Mouse (Mus musculus): ENCODE measurements around the gene Tchh. TPM values are rescaled to one million over a fixed set of nuclear protein-coding genes. Genes with fewer than 3 reads are reported as not detected.

Tchh gene
- polyA plus RNA-seq (2015; fragmentation: Nextera tagmentation; extraction: Ambion mirVana): 0.48 and 0.90 TPM in 2 replicates

DNA sequence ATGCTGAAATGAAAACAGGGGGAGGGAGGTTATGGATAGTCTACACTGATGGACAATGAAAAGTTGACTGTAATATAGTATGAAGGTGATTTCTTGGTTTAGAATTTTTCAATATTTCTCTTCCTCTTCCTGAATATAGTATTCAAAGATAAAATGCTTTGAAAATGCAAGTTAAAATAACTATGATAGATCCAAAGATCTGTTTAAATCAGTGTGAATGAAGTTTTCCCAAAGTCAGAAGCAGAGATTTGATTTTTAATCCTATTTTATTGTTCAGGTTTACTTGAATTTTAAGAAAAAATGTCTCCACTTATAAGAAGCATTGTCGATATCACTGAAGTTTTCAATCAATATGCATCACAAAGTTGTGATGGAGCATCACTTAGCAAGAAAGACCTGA is at the start of gene Tchh:
TSS of gene Tchh (plus strand) at position 301 of the 400 bp plus-strand sequence.
- H3K9ac ChIP-seq (replicated peaks; ENCODE audit: low read depth, low read length): no peak within 1 kb of the TSS
- H3K36me3 ChIP-seq (ENCODE audit: control insufficient read depth, insufficient read depth): no peaks in the 10 kb centered on the region
- H3K9me3 ChIP-seq (ENCODE audit: control insufficient read depth, low read length): no peaks in the 10 kb centered on the region
- H3K4me2 ChIP-seq (ENCODE audit: low read length): peak within 1 kb of the TSS; percentile 95
- H3K27me3 ChIP-seq (replicated peaks; ENCODE audit: control insufficient read depth, insufficient read depth, low read length): peaks cover 32% of the 10 kb centered on the region
- H3K27ac ChIP-seq (ENCODE audit: low read length): no peak within 1 kb of the TSS
- ATAC-seq: no peak
- peaks cover 20% of the 10 kb centered on the region for H3K4me1 ChIP-seq (replicated peaks; ENCODE audit: control insufficient read depth, insufficient read depth, low read length)
- WGBS: 95% methylated on average over 1 of the region's 1 CpGs
- H3K4me3 ChIP-seq (replicated peaks; ENCODE audit: low read length): no peak within 1 kb of the TSS; the same call in 1 of the 2 replicates

DNA sequence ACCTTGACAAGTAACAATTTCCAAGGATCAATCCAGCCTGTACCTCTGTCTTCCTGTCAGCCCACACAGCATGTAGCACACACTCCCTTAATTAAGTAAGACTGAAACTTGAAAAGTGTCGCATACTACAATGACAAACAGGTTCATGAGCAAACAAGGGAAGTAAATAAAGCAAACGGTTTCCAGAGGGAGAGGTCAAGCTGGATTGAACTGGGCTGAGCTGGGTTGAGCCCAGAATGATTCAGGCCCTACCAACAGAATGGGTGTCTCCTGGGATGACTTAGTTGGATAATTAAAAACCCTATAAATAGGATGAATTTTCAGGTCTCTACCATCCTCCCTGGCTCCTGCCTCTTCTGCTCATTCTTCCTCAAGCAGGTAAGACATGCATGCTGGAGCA is 48.8 kb upstream of the Tchh start, which contains the start of gene Rptn:
TSS of gene Rptn (plus strand) at position 334 of the 400 bp plus-strand sequence.
- Histone ChIP-seq H3K4me3 (replicated peaks; ENCODE audit: low read length) (no peak within 1 kb of the TSS), H3K9me3 (ENCODE audit: control insufficient read depth, low read length) (no peaks in the 10 kb centered on the region), H3K27ac (ENCODE audit: low read length) (no peak within 1 kb of the TSS), H3K36me3 (ENCODE audit: control insufficient read depth, insufficient read depth) (no peaks in the 10 kb centered on the region), H3K27me3 (replicated peaks; ENCODE audit: control insufficient read depth, insufficient read depth, low read length) (no peaks in the 10 kb centered on the region), H3K9ac (replicated peaks; ENCODE audit: low read depth, low read length) (no peak within 1 kb of the TSS), H3K4me1 (replicated peaks; ENCODE audit: control insufficient read depth, insufficient read depth, low read length) (no peaks in the 10 kb centered on the region), H3K4me2 (ENCODE audit: low read length) (no peak within 1 kb of the TSS)
- WGBS: 64% methylated on average over 2 of the region's 2 CpGs
- ATAC-seq: no peak

DNA sequence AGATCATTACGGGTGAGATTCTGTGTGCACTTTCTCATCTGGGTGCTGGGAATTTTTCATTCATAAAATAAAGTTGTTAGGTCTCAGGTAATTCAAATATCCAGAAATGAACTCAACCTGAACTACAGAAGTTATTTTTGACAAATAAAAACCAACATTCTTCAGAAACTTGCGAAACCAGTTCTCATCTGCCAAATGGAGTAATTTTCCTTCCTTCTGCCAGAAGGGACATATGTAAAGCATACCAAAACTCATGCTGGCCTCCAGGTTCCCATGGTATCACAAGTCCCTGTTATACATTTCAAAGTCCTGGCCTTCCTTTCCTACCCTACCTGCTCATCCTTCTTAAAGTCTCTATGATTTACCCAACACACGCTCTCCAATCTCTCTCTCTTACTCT is 38.2 kb upstream of the Tchh start:
- H3K4me1 ChIP-seq (replicated peaks; ENCODE audit: control insufficient read depth, insufficient read depth, low read length): no peaks in the 10 kb centered on the region
- no peak overlapping the region for H3K9ac ChIP-seq (replicated peaks; ENCODE audit: low read depth, low read length)
- H3K4me2 ChIP-seq (ENCODE audit: low read length): no peak overlapping the region
- 98% methylated on average over 3 of the region's 3 CpGs for WGBS
- H3K36me3 ChIP-seq (ENCODE audit: control insufficient read depth, insufficient read depth): no peaks in the 10 kb centered on the region
- no peaks in the 10 kb centered on the region for H3K9me3 ChIP-seq (ENCODE audit: control insufficient read depth, low read length)
- H3K27ac ChIP-seq (ENCODE audit: low read length): no peak overlapping the region
- H3K4me3 ChIP-seq (replicated peaks; ENCODE audit: low read length): no peak overlapping the region
- ATAC-seq: no peak
- H3K27me3 ChIP-seq (replicated peaks; ENCODE audit: control insufficient read depth, insufficient read depth, low read length): no peaks in the 10 kb centered on the region

DNA sequence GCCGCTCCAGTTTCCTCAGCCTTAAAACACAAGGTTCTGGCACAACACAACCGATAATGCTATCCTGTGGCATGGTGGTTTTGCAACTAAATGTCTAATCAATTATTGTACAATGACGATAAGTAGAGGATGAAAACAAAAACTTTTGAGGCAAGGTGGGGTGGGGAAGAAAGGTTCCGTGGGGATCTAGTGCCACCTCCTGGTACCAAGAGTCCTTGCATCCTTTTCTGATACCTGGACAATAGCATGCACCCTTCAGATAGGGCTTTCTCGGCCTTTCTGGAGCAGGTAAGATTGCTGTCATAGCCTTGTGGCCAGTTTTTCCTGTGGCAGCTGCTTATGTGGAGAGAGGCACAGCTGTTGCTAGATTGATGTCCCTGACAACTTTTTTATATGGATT is 35.1 kb upstream of the Tchh start:
- no peaks in the 10 kb centered on the region for H3K36me3 ChIP-seq (ENCODE audit: control insufficient read depth, insufficient read depth)
- H3K4me1 ChIP-seq (replicated peaks; ENCODE audit: control insufficient read depth, insufficient read depth, low read length): no peaks in the 10 kb centered on the region
- no peak overlapping the region for H3K4me2 ChIP-seq (ENCODE audit: low read length)
- H3K9ac ChIP-seq (replicated peaks; ENCODE audit: low read depth, low read length): no peak overlapping the region
- WGBS: 27% methylated on average over 5 of the region's 5 CpGs
- H3K27me3 ChIP-seq (replicated peaks; ENCODE audit: control insufficient read depth, insufficient read depth, low read length): no peaks in the 10 kb centered on the region
- H3K4me3 ChIP-seq (replicated peaks; ENCODE audit: low read length): no peak overlapping the region
- peak; percentile 45; the same call in 1 of the 2 replicates for ATAC-seq
- H3K27ac ChIP-seq (ENCODE audit: low read length): no peak overlapping the region
- H3K9me3 ChIP-seq (ENCODE audit: control insufficient read depth, low read length): no peaks in the 10 kb centered on the region

DNA sequence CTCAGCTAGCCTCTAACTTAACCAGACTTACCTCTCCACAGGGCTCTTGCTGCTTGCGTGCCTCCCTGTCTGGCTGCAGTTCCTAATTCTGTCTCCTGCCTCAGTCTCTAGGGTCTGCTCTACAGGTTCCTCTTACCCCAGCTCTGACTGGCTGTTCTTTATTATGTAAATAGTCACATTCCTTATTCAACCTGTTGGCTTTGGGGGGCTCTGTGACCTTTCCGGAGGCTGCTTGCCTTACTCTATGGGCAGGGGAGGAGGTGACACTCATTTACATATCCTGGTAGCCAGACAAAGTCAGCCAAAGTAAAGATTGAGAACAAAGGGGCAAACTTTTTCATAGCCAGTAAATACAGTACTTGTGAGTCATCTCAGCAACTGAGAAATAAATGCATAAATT is 30.2 kb upstream of the Tchh start:
- Histone ChIP-seq H3K9ac (replicated peaks; ENCODE audit: low read depth, low read length) (no peak overlapping the region), H3K4me1 (replicated peaks; ENCODE audit: control insufficient read depth, insufficient read depth, low read length) (no peaks in the 10 kb centered on the region), H3K27me3 (replicated peaks; ENCODE audit: control insufficient read depth, insufficient read depth, low read length) (no peaks in the 10 kb centered on the region), H3K27ac (ENCODE audit: low read length) (no peak overlapping the region), H3K9me3 (ENCODE audit: control insufficient read depth, low read length) (no peaks in the 10 kb centered on the region), H3K4me3 (replicated peaks; ENCODE audit: low read length) (no peak overlapping the region), H3K4me2 (ENCODE audit: low read length) (no peak overlapping the region), H3K36me3 (ENCODE audit: control insufficient read depth, insufficient read depth) (no peaks in the 10 kb centered on the region)
- no peak for ATAC-seq
- whole genome bisulfite sequencing: 12% methylated on average over 2 of the region's 2 CpGs

DNA sequence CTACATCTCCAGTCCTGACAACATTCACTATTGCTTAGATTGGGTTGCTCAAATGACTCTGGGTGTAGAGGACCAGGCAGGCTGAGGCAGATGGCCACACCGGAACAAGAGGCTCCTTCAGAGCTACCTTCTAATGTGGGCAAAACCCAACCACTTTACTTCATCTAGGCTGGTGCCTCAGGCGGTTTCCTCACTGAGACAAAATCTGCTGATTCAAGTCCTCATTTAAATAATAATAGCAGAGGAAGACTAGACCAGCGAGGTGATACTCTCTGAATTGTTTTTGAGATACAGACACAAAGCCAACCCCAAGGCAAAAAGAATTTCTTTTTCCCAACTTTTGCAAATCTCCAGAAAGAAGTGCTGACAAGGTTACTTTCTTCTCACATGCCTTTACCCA is 10.5 kb upstream of the Tchh start:
- Histone ChIP-seq H3K4me3 (replicated peaks; ENCODE audit: low read length) (no peak overlapping the region), H3K9me3 (ENCODE audit: control insufficient read depth, low read length) (no peaks in the 10 kb centered on the region), H3K4me2 (ENCODE audit: low read length) (no peak overlapping the region), H3K27me3 (replicated peaks; ENCODE audit: control insufficient read depth, insufficient read depth, low read length) (no peaks in the 10 kb centered on the region), H3K4me1 (replicated peaks; ENCODE audit: control insufficient read depth, insufficient read depth, low read length) (no peaks in the 10 kb centered on the region), H3K36me3 (ENCODE audit: control insufficient read depth, insufficient read depth) (no peaks in the 10 kb centered on the region), H3K27ac (ENCODE audit: low read length) (no peak overlapping the region), H3K9ac (replicated peaks; ENCODE audit: low read depth, low read length) (no peak overlapping the region)
- no peak for ATAC-seq
- WGBS: 26% methylated on average over 3 of the region's 3 CpGs

DNA sequence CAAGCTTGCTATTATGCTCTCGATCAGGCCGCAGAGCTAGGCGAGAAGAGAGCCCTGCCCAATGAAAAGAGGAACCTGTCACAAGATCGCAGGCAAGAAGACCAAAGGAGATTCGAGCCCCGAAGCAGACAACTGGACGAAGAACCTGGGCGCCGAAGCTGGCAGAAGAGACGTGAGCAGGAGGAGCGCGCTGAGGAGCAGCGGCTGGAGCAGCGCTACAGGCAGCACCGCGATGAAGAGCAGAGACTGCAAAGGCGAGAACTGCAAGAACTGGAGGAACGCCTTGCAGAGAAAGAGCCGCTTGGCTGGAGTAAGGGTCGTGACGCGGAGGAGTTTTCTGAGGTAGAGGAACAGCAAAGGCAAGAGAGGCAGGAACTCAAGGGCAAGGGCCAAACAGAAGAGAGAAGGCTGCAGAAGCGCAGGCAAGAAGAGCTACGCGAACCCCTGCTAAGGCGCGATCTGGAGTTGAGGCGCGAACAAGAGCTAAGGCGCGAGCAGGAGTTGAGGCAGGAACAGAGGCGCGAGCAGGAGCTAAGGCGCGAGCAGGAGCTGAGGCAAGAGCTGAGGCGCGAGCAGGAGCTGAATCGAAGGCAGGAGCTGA is 1.5 kb downstream of the Tchh start:
- Histone ChIP-seq H3K27ac (ENCODE audit: low read length) (no peak overlapping the region), H3K27me3 (replicated peaks; ENCODE audit: control insufficient read depth, insufficient read depth, low read length) (peaks cover 32% of the 10 kb centered on the region), H3K36me3 (ENCODE audit: control insufficient read depth, insufficient read depth) (no peaks in the 10 kb centered on the region), H3K4me1 (replicated peaks; ENCODE audit: control insufficient read depth, insufficient read depth, low read length) (peaks cover 25% of the 10 kb centered on the region), H3K9me3 (ENCODE audit: control insufficient read depth, low read length) (no peaks in the 10 kb centered on the region), H3K9ac (replicated peaks; ENCODE audit: low read depth, low read length) (peak overlapping the region; percentile 53; the same call in 1 of the 2 replicates), H3K4me3 (replicated peaks; ENCODE audit: low read length) (peak overlapping the region; percentile 70), H3K4me2 (ENCODE audit: low read length) (peak overlapping the region; percentile 95)
- no peak for ATAC-seq
- under 1% methylated on average over 38 of the region's 38 CpGs for WGBS

DNA sequence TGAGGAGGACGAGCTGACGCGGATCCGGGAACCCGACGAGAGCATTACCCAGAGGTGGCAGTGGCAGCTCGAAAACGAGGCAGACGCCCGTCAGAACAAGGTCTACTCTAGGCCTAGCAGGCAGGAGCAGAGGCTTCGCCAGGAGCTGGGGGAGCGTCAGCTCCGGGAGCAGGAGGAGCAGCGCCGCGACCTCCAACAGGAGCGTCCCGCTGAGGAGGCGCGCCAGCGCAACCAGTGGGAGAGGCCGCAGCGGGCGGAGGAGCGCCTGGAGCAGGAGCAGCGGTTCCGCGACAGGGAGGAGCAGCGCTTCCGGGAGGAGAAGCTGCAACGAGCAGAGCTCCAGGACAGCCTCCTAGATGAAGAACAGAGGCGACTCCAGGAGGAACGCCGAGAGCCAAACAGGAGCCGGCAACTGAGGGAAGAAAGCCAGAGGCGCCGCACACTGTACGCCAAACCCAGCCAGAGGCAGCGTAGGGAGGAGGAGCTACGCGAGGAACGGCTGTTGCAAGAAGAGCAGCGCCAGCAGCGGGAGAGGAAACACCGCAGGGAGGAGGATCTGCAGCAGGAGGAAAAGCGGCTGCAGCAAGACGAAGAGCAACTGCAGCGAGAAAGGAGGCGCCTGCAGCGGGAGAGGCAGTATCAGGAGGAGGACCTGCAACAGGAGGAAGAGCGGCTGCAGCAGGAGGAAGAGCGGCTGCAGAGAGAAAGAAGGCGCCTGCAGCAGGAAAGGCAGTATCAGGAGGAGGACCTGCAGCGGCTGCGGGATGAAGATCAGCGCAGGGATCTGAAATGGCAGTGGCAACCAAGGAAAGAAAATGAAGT is 2.4 kb downstream of the Tchh start:
- Histone ChIP-seq H3K4me3 (replicated peaks; ENCODE audit: low read length) (peak overlapping the region; percentile 70), H3K27ac (ENCODE audit: low read length) (peak overlapping the region; percentile 43), H3K9ac (replicated peaks; ENCODE audit: low read depth, low read length) (peak overlapping the region; percentile 53), H3K36me3 (ENCODE audit: control insufficient read depth, insufficient read depth) (no peaks in the 10 kb centered on the region), H3K4me1 (replicated peaks; ENCODE audit: control insufficient read depth, insufficient read depth, low read length) (peaks cover 25% of the 10 kb centered on the region), H3K4me2 (ENCODE audit: low read length) (peak overlapping the region; percentile 95), H3K9me3 (ENCODE audit: control insufficient read depth, low read length) (no peaks in the 10 kb centered on the region), H3K27me3 (replicated peaks; ENCODE audit: control insufficient read depth, insufficient read depth, low read length) (peaks cover 32% of the 10 kb centered on the region)
- peak; percentile 87 for ATAC-seq
- WGBS: under 1% methylated on average over 56 of the region's 56 CpGs

DNA sequence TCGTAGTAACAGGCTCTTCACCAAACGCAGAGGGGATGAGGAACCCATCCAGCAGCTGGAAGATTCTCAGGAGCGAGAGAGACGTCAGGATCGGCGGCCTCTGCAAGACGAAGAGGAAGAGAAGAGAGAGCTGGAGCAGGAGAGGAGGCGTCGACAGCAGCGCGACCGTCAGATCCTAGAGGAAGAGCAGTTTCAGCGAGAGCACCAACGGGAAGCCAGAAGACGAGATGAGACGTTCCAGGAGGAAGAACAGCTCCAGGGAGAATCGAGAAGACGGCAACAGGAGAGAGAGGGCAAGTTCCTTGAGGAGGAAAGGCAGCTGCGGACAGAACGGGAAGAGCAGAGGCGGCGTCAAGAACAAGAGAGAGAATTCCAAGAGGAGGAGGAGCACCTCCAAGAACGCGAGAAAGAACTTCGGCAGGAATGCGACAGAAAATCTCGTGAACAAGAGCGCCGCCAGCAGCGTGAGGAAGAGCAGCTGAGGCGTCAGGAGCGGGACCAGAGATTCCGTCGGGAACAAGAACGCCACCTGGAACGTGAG is 3.1 kb downstream of the Tchh start:
- H3K9ac ChIP-seq (replicated peaks; ENCODE audit: low read depth, low read length): peak overlapping the region; percentile 53
- H3K4me1 ChIP-seq (replicated peaks; ENCODE audit: control insufficient read depth, insufficient read depth, low read length): peaks cover 25% of the 10 kb centered on the region
- H3K4me3 ChIP-seq (replicated peaks; ENCODE audit: low read length): peak overlapping the region; percentile 70
- no peak; the same call in 1 of the 2 replicates for ATAC-seq
- peak overlapping the region; percentile 43 for H3K27ac ChIP-seq (ENCODE audit: low read length)
- no peaks in the 10 kb centered on the region for H3K36me3 ChIP-seq (ENCODE audit: control insufficient read depth, insufficient read depth)
- H3K4me2 ChIP-seq (ENCODE audit: low read length): peak overlapping the region; percentile 95
- peaks cover 32% of the 10 kb centered on the region for H3K27me3 ChIP-seq (replicated peaks; ENCODE audit: control insufficient read depth, insufficient read depth, low read length)
- no peaks in the 10 kb centered on the region for H3K9me3 ChIP-seq (ENCODE audit: control insufficient read depth, low read length)
- WGBS: under 1% methylated on average over 36 of the region's 36 CpGs
